ENCODE assay signal across 9 mouse cellular contexts in the genomic region with DNA sequence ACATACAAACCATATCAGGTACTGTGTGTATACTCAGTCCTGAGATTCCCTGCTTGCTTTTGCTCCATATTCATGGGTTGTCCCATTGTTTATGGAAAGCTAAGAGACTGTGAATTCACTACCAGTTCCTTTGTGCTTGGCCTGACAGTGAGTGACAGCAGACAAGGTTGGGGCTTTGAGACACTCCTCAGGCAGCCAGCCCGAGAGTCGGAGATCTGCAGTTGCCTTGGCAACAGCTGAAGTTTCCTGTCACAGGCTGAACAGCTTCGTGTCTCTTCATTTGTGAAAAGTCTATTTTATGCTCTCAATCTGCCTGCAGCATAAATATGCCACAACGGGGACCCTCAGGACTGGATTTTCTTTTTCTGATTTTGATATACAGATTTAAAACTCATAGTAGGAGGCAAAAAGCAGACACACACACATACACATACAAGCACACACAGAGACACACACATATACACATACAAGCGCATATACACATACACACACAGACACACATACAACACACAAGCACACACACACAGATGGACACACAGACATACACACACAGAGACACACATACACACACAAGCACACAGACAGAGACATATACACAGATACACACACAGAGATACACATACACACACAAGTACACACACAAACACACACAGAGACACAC.
DNase-seq lines count a peak whose midpoint lies in the region; ATAC-seq and TF ChIP-seq lines count a peak whose summit lies in the region.
"Had no signal": no experiment of that assay in that cellular context is flagged by ENCODE, and none has a peak within 500 bp of the region (broad histone marks: within the 10 kb centered on the region; RNA-seq: fewer than 3 reads in every experiment).

No protein-coding gene starts in this region.

- no peaks in the 10 kb centered on the region for H3K9me3 ChIP-seq in embryonic facial prominence, embryonic 10.5 days
- no peaks in the 10 kb centered on the region for H3K9me3 ChIP-seq in hindbrain, postnatal 0 days (ENCODE audit: low read length)
- H3K9me3 ChIP-seq in midbrain, embryonic 14.5 days (ENCODE audit: control insufficient read depth, low read length): no peaks in the 10 kb centered on the region
- H3K9me3 ChIP-seq in intestine, embryonic 15.5 days: no peaks in the 10 kb centered on the region

- peak; percentile 94 for ATAC-seq in hindbrain, postnatal 0 days
- ATAC-seq in midbrain, embryonic 14.5 days (ENCODE audit: low FRiP score, low TSS enrichment): peak; percentile 95
- ATAC-seq in intestine, embryonic 15.5 days: no peak
- ATAC-seq: Patski had no signal

- H3K27me3 ChIP-seq in embryonic facial prominence, embryonic 10.5 days (replicated peaks; ENCODE audit: low read depth, poor library complexity, severe bottlenecking): peaks cover 15% of the 10 kb centered on the region
- H3K27me3 ChIP-seq in hindbrain, postnatal 0 days (ENCODE audit: insufficient read depth, low read length): no peaks in the 10 kb centered on the region
- no peaks in the 10 kb centered on the region for H3K27me3 ChIP-seq in midbrain, embryonic 14.5 days (ENCODE audit: control insufficient read depth, insufficient read depth, low read length)
- H3K27me3 ChIP-seq in intestine, embryonic 15.5 days (replicated peaks): no peaks in the 10 kb centered on the region
- H3K27me3 ChIP-seq: Patski had no signal

- H3K27ac ChIP-seq in embryonic facial prominence, embryonic 10.5 days (replicated peaks): peak overlapping the region; percentile 59; the same call in 1 of the 2 replicates
- peak overlapping the region; percentile 73 for H3K27ac ChIP-seq in hindbrain, postnatal 0 days
- peak overlapping the region; percentile 88 for H3K27ac ChIP-seq in midbrain, embryonic 14.5 days (replicated peaks; ENCODE audit: low read depth, low read length)
- no peak overlapping the region for H3K27ac ChIP-seq in intestine, embryonic 15.5 days

- no peak overlapping the region for H3K9ac ChIP-seq in hindbrain, postnatal 0 days (replicated peaks; ENCODE audit: low read length)
- no peak overlapping the region for H3K9ac ChIP-seq in midbrain, embryonic 14.5 days (replicated peaks; ENCODE audit: low read length)
- no peak overlapping the region for H3K9ac ChIP-seq in intestine, embryonic 15.5 days

- no peaks in the 10 kb centered on the region for H3K36me3 ChIP-seq in embryonic facial prominence, embryonic 10.5 days (replicated peaks)
- no peaks in the 10 kb centered on the region for H3K36me3 ChIP-seq in hindbrain, postnatal 0 days (ENCODE audit: insufficient read depth, low read length)
- no peaks in the 10 kb centered on the region for H3K36me3 ChIP-seq in midbrain, embryonic 14.5 days (ENCODE audit: control insufficient read depth, insufficient read depth, low read length)
- H3K36me3 ChIP-seq in intestine, embryonic 15.5 days: no peaks in the 10 kb centered on the region

- WGBS in embryonic facial prominence, embryonic 10.5 days: 28% methylated on average over 5 of the region's 5 CpGs
- 17% methylated on average over 5 of the region's 5 CpGs for WGBS in hindbrain, postnatal 0 days
- WGBS in midbrain, embryonic 14.5 days: 17% methylated on average over 5 of the region's 5 CpGs
- 36% methylated on average over 5 of the region's 5 CpGs for WGBS in intestine, embryonic 15.5 days

- no peak for TF ChIP-seq CTCF in hindbrain, postnatal 0 days (IDR thresholded peaks at IDR 0.05; ENCODE audit: low read depth)

- H3K4me3 ChIP-seq in embryonic facial prominence, embryonic 10.5 days: no peak overlapping the region
- no peak overlapping the region for H3K4me3 ChIP-seq in hindbrain, postnatal 0 days (ENCODE audit: low read length)
- no peak overlapping the region for H3K4me3 ChIP-seq in midbrain, embryonic 14.5 days (replicated peaks; ENCODE audit: low read depth, low read length)
- no peak overlapping the region for H3K4me3 ChIP-seq in intestine, embryonic 15.5 days (replicated peaks)

- intact Hi-C loops in gastrocnemius, postnatal 14 days (cut with DNase I; ENCODE audit: low total_unique reads): no loop called here

- H3K4me1 ChIP-seq in embryonic facial prominence, embryonic 10.5 days: peaks cover 32% of the 10 kb centered on the region
- H3K4me1 ChIP-seq in hindbrain, postnatal 0 days (ENCODE audit: insufficient read depth, low read length): no peaks in the 10 kb centered on the region
- H3K4me1 ChIP-seq in midbrain, embryonic 14.5 days (ENCODE audit: control insufficient read depth, insufficient read depth, low read length): peaks cover 25% of the 10 kb centered on the region
- 0 out of 2 replicates have a peak, but pooled peaks cover 2% of the 10 kb centered on the region for H3K4me1 ChIP-seq in intestine, embryonic 15.5 days (replicated peaks)

- peak; percentile 15 for DNase-seq in kidney, postnatal 10 days
- no peak for DNase-seq in kidney, postnatal 36 days
- DNase-seq in embryonic facial prominence, embryonic 10.5 days (ENCODE audit: low spot score): peak; percentile 65
- peak; percentile 85 for DNase-seq in hindbrain, postnatal 0 days (ENCODE audit: low spot score)
- DNase-seq in midbrain, embryonic 14.5 days: peak; percentile 90
- DNase-seq in ovary, postnatal 14 days (ENCODE audit: low spot score): no peak
- no peak for DNase-seq in gastrocnemius, postnatal 14 days

- no peak overlapping the region for H3K4me2 ChIP-seq in hindbrain, postnatal 0 days (ENCODE audit: low read depth, low read length)
- H3K4me2 ChIP-seq in midbrain, embryonic 14.5 days (ENCODE audit: low read length): peak overlapping the region; percentile 2; the same call in 1 of the 2 replicates
- no peak overlapping the region for H3K4me2 ChIP-seq in intestine, embryonic 15.5 days (replicated peaks)

Comparison
In these comparisons a context has a peak if more than half of its experiments do, and no peak if none do; other contexts are left out.
1. DNase-seq: peak in kidney, postnatal 10 days (single experiment), embryonic facial prominence, embryonic 10.5 days (single experiment), hindbrain, postnatal 0 days (single experiment) and midbrain, embryonic 14.5 days (single experiment); none in kidney, postnatal 36 days (0 of 2), ovary, postnatal 14 days (single experiment) and gastrocnemius, postnatal 14 days (single experiment).